Mouse (Mus musculus): ENCODE results near the gene Efnb1.
"Not testable (repeated sequence)": the region's sequence is repeated elsewhere in the genome, so short reads cannot be mapped to it uniquely, and the experiment has no call there.

Gene Efnb1

GRCm38 (mm10) chrX:99135523-99136258 lies at the start of gene Efnb1:
Efnb1 (plus strand) TSS chrX:99136130.
- DNase-seq (ENCODE audit: low read depth, low spot score), result peak; percentile 57

- no peak for DNase-seq (ENCODE audit: low read depth, low spot score)
Observed at GRCm38 (mm10) chrX:99092704-99093103, 43.2 kb upstream of the Efnb1 start.

GRCm38 (mm10) chrX:99111088-99111724 lies 24.7 kb upstream of the Efnb1 start:
- not testable (repeated sequence) for DNase-seq (ENCODE audit: low read depth, low spot score)

GRCm38 (mm10) chrX:99119510-99119909 lies 16.4 kb upstream of the Efnb1 start:
- DNase-seq (ENCODE audit: low read depth, low spot score), result no peak

- DNase-seq (ENCODE audit: low read depth, low spot score), result no peak
Observed at GRCm38 (mm10) chrX:99130059-99130458, 5.9 kb upstream of the Efnb1 start.

GRCm38 (mm10) chrX:99132573-99132972 lies 3.4 kb upstream of the Efnb1 start:
- DNase-seq (ENCODE audit: low read depth, low spot score), result no peak

GRCm38 (mm10) chrX:99134891-99135290 lies 1.0 kb upstream of the Efnb1 start:
- no peak for DNase-seq (ENCODE audit: low read depth, low spot score)

- no peak for DNase-seq (ENCODE audit: low read depth, low spot score)
Observed at GRCm38 (mm10) chrX:99136431-99136966, 569 bp downstream of the Efnb1 start.

- DNase-seq (ENCODE audit: low read depth, low spot score), result no peak
Observed at GRCm38 (mm10) chrX:99137143-99137870, 1.4 kb downstream of the Efnb1 start.

GRCm38 (mm10) chrX:99137928-99138740 lies 2.2 kb downstream of the Efnb1 start:
- DNase-seq (ENCODE audit: low read depth, low spot score), result no peak

- DNase-seq (ENCODE audit: low read depth, low spot score), result no peak
Observed at GRCm38 (mm10) chrX:99141079-99141478, 5.1 kb downstream of the Efnb1 start.

GRCm38 (mm10) chrX:99141900-99142299 lies 6.0 kb downstream of the Efnb1 start:
- no peak for DNase-seq (ENCODE audit: low read depth, low spot score)

GRCm38 (mm10) chrX:99145561-99145960 lies 9.6 kb downstream of the Efnb1 start:
- no peak for DNase-seq (ENCODE audit: low read depth, low spot score)

- DNase-seq (ENCODE audit: low read depth, low spot score), result no peak
Observed at GRCm38 (mm10) chrX:99148061-99148905, 12.4 kb downstream of the Efnb1 start.

GRCm38 (mm10) chrX:99149047-99149446 lies 13.1 kb downstream of the Efnb1 start:
- no peak for DNase-seq (ENCODE audit: low read depth, low spot score)

GRCm38 (mm10) chrX:99149900-99150299 lies 14.0 kb downstream of the Efnb1 start:
- DNase-seq (ENCODE audit: low read depth, low spot score), result no peak

- DNase-seq (ENCODE audit: low read depth, low spot score), result no peak
Observed at GRCm38 (mm10) chrX:99150712-99151111, 14.8 kb downstream of the Efnb1 start.

GRCm38 (mm10) chrX:99151434-99151833 lies 15.5 kb downstream of the Efnb1 start:
- DNase-seq (ENCODE audit: low read depth, low spot score), result no peak

- DNase-seq (ENCODE audit: low read depth, low spot score), result no peak
Observed at GRCm38 (mm10) chrX:99152141-99152540, 16.2 kb downstream of the Efnb1 start.

- DNase-seq (ENCODE audit: low read depth, low spot score), result no peak
Observed at GRCm38 (mm10) chrX:99152566-99153265, 16.8 kb downstream of the Efnb1 start.
